Mouse (Mus musculus) gastrocnemius, adult 2 months (tissue): Measurements from ENCODE around the gene Krt14. TPM values are rescaled to one million over a fixed set of nuclear protein-coding genes. Genes with fewer than 3 reads are reported as not detected.

Source experiments
- DNase-seq: peaks from one replicate; pipeline ENCODE4 v3.0.0; 2022
- H3K27ac ChIP-seq: fragments of 200-600 bp; 2 replicates; pipeline ENCODE4 v1.8.1; 2022; ENCODE audit warnings: mild to moderate bottlenecking
- H3K4me3 ChIP-seq: fragments of 200-600 bp; 2 replicates; pipeline ENCODE4 v1.8.1; 2022; ENCODE audit warnings: mild to moderate bottlenecking, moderate library complexity
- CTCF ChIP-seq: fragments of 200-600 bp; IDR thresholded peaks from 2 replicates; pipeline ENCODE4 v1.8.1; 2022; ENCODE audit warnings: antibody characterized with exemption, mild to moderate bottlenecking, moderate library complexity
- intact Hi-C: fragments of 180-260 bp; cut with DNase I; formaldehyde crosslinking; loops from one replicate; pipeline ENCODE4 v1.15.1; 2025
- total RNA-seq, 2 experiments: library from RNA; stranded (reverse); gene quantifications; 2 replicates each; pipeline ENCODE4 v1.2.3; 2021

Krt14 gene
- total RNA-seq, 2 experiments from 2014 or later = not detected

- DNase-seq = no peak
- no peak for TF ChIP-seq CTCF
- no peak overlapping the region for H3K4me3 ChIP-seq
- intact Hi-C loops = no loop called here
- H3K27ac ChIP-seq = no peak overlapping the region
These were observed 51.7 kb downstream of the Krt14 start for GRCm38 (mm10) chr11:100155497-100156255.

Other genes with a start within 250 kb of the Krt14 start
- gene Krtap29-1, start 228.5 kb downstream of the Krt14 start, total RNA-seq = not detected
- not detected for gene Krtap16-1, start 221.0 kb downstream of the Krt14 start, total RNA-seq
- gene Krtap17-1, start 213.6 kb downstream of the Krt14 start, total RNA-seq = not detected
- gene Krt33a, start 191.3 kb downstream of the Krt14 start, total RNA-seq = not detected
- gene Krt33b, start 177.7 kb downstream of the Krt14 start, total RNA-seq = not detected
- gene Krt34, start 166.0 kb downstream of the Krt14 start, total RNA-seq = not detected
- not detected for gene Krt31, start 157.0 kb downstream of the Krt14 start, total RNA-seq
- not detected for gene Krt32, start 119.3 kb downstream of the Krt14 start, total RNA-seq
- gene Krt35, start 111.3 kb downstream of the Krt14 start, total RNA-seq = not detected
- not detected for gene Krt36, start 101.9 kb downstream of the Krt14 start, total RNA-seq
- not detected for gene Krt13, start 86.0 kb downstream of the Krt14 start, total RNA-seq
- not detected for gene Krt15, start 71.6 kb downstream of the Krt14 start, total RNA-seq
- gene Krt19, start 58.9 kb downstream of the Krt14 start, total RNA-seq = under 1 TPM in 1 of 2 experiments, not detected in 1; 0.20 TPM
- gene Krt9, start 14.3 kb downstream of the Krt14 start, total RNA-seq = not detected
- not detected for gene Krt16, start 41.4 kb upstream of the Krt14 start, total RNA-seq
- gene Krt17, start 53.5 kb upstream of the Krt14 start, total RNA-seq = not detected
- gene Krt42, start 62.3 kb upstream of the Krt14 start, total RNA-seq = not detected
- 1,000 to 10,000 TPM; 1,442 to 1,567 TPM for gene Eif1, start 112.3 kb upstream of the Krt14 start, total RNA-seq
- not detected for gene Gast, start 126.9 kb upstream of the Krt14 start, total RNA-seq
- under 1 TPM in 1 of 2 experiments, not detected in 1; 0.14 TPM for gene Hap1, start 148.6 kb upstream of the Krt14 start, total RNA-seq
- 100 to 1,000 TPM in 1 of 2 experiments, 10 to 100 TPM in 1; 68.6 to 104 TPM for gene Jup, start 190.2 kb upstream of the Krt14 start, total RNA-seq
- 1 to 10 TPM; 2.0 to 4.6 TPM for gene P3h4, start 207.3 kb upstream of the Krt14 start, total RNA-seq
- 1 to 10 TPM; 1.9 to 4.5 TPM for gene Fkbp10, start 208.1 kb upstream of the Krt14 start, total RNA-seq
- gene Nt5c3b, start 234.3 kb upstream of the Krt14 start, total RNA-seq = 1 to 10 TPM; 6.6 to 8.8 TPM
- under 1 TPM; 0.23 to 0.39 TPM for gene Klhl10, start 234.4 kb upstream of the Krt14 start, total RNA-seq